Mouse (Mus musculus) layer of hippocampus, adult 18-20 months (tissue): ENCODE measurements around the gene Stac2. TPM values are rescaled to one million over a fixed set of nuclear protein-coding genes. Genes with fewer than 3 reads are reported as not detected.

ENCODE experiments used
- DNase-seq, 2 experiments: peaks; one replicate each; pipeline ENCODE4 v3.0.0; 2022; ENCODE audit warnings: low spot score in 2 of 2
- total RNA-seq, 2 experiments: library from RNA; stranded (reverse); gene quantifications; 2 replicates each; pipeline ENCODE4 v1.2.3; 2021

The Stac2 gene
- total RNA-seq, 2 experiments from 2014 or later = 45.7 to 55.2 TPM

DNA sequence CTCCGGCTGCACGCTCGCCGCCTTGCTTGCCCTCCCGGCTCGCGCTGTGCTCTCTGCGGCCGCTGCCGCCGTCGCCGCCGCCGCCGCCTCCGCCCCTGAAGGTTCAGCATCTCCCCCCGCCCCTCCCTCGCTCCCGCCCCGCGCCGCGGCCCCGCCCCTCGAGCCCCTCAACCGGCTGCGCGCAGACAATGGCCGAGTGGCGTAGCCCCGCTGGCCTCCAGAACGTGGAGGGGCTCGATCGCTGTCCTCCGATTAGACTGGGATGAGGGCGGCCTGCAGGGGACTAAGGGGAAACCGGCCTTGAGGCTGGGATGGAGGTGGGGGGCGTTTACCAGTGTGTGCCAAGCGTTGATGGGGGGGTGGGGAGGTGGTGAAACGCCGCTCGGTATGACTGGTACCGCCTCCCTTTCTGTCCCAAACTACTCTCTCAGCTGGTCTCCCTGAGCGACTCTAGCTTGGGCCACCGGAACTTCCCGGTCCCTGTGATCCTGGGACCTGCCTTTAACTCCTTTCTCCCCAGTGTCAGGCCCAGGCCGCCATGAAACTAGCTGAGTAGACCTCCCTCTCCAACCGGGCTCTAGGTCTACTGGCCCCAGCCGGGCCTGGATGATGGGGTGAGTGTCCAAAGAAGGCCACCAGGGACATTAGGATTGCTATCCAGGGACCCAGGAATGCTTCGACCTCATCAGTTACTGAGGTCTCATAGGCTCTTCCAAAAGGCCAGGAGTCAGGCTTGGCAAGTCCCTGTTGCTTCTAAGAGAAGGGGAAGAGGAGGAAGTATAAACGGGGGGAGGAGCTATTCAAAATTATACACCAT lies 30.5 kb downstream of the Stac2 start, which contains the start of gene Cacnb1:
Gene Cacnb1, minus strand, starts transcription at position 480 of the 817 bp plus-strand sequence.
- peak in 1 of 2 experiments; percentile 63 for DNase-seq

DNA sequence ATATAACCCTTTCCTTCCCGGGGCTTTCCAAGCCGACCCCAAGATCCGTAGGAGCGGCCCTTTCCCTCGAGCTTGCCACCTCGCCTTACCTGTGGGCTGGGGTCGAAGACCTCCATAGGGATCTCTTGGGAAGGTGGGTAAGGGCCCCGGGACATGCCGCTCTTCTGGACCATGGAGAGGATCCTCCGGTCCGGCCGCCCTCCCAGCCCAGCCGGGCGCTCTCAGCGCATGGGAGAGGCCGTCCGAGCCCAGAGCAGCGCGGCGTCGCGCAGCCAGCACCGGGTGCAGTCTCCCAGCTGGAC lies 31.1 kb downstream of the Stac2 start:
- DNase-seq = no peak

DNA sequence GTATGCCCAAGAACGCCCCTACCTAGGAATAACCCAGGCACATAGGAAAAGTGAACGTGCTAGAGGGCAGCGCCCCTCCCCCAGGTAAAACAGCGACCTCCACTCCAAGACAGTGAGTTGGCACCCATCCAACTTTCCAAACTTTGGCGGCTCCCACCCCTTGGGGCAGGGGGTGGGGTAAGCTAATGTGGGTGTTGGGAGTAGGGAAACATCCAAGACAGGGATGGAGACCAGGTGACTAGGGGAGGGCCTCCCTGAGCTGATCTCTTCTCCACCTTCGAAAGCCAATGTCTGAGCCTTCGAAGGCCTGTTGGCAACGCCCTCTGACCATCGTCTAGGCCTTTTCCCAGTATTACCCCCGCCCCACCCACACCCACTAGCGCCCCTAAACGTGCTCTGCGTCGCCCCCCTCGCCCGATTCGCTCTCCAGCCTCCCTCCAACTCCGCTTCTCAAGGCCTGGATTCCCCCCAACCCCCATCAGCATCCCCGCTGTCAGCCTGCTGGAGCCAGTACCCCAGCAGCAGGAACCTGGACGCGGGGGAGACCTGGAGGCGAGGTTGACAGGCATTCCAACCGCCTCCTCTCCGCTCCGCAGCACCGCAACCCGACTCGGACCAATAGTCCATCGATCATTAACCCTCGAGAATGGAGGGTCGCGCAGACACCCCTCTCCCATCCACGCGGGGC lies 31.6 kb downstream of the Stac2 start:
- DNase-seq = peak; percentile 48 to 69

DNA sequence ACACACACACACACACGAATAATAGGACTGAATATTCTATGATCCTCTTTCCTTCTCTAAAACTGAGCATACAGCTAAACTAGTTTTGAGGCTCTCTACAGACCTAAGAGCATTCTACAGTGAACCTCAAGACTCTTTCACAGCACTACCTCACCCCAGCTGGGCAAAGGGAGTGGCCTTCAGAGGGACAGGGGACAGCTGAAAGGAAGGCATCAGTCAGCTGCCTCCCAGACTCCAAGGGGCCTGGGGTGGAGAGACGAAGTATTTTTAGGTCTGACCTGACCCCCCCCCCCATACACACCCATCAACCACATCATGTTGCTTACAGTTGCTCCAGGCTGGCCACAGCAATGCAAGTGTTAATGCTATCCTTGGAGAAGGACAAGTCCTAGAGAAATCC lies 32.1 kb downstream of the Stac2 start:
- no peak for DNase-seq

DNA sequence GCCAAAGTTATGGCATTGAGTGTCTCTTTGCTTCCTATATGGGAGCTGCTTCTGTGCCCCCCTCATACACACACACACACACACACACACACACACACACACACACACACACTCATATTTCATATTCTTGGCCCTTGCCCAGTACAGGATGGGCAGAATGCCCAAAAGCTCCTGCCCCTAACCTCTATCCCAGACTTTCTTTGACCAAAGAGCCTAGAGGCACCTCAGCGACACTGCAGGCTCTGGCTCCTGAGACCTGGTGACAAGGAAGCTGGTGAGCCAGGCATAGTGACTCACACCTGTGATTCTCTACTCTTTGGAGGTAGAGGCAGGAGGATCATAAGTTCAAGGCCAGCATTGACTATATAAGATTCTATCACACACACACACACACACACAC lies 32.6 kb downstream of the Stac2 start:
- no peak for DNase-seq

DNA sequence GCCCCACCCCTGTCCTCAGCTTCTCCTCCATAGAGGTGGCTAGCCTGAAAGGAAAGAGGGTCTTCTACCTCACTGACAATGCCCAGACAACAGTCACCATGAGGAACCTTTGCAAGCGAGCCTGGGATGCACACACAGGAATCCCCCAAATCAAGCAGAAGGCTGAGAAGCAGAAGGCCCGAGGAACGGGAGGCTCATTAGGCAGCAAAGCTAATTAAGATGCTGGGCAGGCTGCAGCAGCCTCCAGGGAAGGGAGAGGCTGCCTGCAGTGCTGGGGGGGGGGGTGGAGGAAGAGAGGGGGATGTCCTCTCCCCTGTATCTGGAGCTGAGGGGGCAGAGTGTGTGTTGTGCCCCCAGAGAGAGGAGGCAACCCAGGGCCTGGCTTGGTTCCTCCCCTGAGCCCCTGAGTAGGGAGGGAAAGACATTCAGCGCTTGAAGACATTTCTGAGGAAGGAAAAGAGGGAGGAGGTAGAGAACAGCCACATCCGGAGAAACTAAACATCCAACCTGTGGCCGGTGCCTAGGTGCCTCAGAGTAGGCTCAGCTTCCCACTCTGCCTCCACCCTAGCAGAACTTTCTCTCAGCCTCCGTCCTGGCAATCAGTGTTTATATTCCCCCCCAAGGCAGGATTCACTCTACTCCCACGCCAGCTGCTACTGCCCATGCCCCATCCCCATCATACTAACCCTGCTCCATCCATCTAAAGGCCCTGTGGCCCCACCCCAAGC lies 33.2 kb downstream of the Stac2 start:
- no peak for DNase-seq

DNA sequence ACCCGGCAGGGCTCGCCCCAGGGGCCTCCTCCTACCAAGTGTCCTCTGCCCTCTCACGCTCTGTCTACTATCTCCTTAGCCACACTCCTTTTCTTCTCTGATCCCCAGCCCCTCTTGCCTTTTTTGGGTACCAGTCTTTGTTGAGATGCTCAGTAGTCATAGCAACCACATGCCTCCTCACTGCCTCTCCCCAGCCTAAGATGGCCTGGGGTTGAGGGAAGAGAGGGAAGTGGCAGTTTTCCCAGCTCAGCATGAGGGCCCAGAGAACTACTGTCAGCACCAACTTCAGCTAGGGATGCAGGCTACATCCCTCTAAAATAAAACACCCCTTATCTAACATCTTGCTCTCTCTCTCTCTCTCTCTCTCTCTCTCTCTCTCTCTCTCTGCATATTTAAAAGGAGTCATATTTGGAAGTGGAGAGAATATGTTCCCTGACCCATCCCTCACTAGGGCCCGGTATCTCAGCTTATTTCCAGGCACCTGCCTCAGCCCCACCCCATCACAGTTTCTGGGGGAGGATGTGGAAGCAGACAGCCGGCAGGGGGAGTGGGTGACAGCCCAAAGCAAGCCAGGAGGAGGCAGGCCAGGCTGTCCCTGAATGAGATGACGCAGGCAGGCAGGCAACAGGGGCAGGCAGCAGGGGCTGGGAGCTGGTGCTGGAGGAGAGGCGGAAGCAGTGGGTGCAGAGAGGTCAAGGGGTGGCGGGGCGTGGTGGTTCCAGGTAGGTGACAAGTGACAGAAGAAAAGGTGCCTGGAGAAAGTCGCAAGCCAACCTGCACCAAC lies 34.2 kb downstream of the Stac2 start:
- DNase-seq = peak; percentile 81 to 82

DNA sequence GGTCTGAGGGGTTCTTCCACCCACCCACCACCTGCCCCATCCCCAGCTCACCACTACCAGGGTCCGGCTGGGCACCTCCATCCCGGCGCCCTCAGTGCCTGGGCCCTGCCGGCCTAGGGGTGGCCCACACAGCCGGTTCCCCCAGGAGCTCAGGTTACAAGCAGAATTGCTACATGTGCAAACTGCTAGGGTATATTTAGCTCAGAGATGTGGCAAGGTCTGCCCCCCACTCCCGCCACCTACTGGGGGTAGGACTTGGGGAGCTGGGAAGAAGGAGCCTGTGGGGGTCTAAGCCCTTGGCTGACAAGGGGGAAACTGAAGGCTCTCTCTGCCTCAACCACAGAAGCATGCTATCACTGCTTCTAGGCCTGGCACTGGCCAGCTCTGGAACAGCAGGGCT lies 35.0 kb downstream of the Stac2 start:
- no peak for DNase-seq

DNA sequence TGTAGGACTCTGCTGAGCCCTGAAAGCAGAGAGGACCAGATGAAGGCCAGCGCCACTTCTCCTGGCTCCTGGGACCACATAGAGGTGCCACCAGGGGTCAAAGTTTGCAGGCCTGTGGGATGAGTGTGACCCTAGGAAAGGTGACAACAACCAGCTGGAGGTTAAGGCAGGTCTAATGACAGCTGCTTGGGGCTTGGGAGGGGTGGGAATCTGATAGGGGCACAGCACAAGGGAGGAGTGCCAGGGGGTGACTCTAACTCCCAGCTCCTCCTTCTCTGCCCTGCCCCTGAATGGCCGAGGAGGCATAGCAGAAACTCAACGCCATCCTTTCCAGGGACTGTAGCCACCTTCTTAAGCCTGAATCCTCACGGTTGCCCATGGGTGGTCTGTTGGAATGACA lies 36.4 kb downstream of the Stac2 start:
- no peak for DNase-seq

DNA sequence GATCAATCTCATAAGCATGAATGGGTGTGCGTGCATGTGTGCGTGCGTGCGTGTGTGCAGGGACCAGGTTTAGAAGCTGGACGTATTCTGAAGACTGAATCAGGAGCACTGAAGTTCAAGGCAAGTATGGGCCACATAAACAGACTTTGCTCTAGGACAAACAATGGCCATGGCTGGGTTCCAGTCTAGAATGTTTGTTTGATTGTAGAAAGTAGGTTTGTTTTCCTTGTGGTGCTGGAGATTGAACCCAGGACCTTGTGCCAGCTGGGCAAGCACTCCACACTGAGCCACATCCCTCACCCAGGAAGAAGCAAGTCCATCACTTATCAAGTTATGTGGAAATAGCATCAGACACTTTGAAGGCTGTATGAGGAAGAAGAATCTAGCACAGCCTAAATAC lies 37.1 kb downstream of the Stac2 start:
- no peak for DNase-seq

DNA sequence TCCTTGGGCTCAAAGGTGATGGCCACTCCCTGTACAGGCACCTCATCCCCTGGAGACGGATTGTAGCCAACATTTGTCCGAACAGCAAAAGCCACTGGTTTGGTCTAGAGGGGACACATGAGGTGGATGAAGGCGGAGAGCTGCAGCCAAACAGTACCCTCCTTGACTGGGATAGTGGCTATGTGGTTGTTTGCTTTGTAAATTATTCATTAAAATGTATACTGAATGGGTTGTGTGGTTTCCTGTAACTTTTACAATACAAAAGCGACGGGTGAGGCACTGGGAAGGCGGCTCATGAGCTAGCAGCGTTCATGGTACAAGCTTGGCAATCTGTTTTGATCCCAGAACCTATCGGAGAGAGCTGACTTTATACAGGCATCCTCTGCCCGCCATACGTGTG lies 40.4 kb downstream of the Stac2 start:
- DNase-seq = no peak

DNA sequence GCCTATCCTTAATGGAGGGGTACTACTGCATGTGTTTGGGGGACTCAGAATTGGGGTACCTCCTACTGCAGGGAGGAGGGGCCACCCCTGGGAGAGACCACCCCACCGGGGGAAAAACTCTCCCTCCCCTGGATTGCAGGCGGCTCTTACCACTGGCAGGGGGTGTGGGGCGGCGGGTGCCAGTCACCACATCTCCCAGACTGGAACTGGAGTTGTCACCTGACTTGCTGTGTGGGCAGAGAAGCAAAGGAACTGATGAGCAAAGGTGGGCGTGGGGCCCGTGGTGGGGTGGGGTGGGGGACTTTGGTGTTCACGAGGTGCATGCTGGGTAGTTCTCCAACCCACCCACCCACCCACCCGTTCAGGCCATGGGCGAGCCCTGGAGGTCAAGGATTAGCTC lies 41.5 kb downstream of the Stac2 start:
- no peak for DNase-seq

DNA sequence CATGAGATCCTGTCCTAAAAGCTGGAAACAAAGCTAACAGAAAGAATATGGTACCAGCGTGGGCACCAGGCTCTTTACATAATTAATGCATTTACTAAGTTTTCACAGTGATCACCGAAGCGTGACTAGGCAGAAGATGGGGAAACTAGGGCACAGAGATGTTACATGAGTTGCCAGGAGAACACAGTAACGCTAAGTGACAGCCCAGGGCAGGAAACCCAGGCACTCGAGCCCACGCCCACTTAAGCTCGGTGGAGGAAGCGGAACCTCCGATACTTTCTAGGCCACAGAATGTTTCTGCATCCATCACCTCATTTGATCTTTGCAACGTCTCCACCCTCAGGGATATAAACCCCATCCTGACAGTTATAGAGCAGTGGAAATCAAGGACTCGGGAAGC lies 45.2 kb downstream of the Stac2 start:
- no peak for DNase-seq

DNA sequence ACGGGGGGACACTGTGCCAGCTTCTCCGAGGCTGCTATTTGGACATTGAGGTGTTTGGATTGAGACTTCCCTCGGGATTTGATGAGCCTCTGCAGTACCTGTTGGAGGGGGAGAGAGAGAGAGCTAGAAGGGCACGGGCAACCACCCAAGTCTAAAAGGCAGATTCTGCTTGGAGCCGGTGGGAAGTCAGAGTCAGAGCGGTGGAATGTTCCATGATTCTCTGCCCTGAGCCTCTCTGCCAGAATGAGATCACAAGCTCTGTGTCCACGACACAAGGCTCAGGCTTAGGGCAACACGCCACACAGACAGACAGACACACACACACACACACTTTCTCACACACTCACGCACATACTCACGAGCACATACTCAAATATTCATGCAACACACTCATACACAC lies 47.6 kb downstream of the Stac2 start:
- DNase-seq = no peak

DNA sequence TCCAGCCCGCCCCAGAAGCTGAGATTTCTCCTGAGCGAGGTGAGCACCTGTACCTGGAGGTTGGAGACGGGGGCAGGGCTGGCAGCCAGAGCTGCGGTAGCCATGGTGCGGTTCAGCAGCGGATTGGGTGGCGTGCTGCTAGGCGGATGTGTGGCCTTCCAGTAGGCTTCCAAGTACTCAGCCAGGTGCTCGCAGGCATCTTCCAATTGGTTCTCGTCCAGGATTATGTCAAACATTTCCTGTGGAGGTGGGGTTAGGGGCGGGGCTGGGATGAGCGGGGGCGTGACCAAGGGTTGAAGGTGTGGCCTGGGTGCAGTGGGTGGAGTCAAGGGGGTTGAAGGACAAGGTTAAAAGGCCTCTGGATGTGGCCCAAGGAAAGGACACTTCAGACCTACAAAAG lies 48.2 kb downstream of the Stac2 start:
- DNase-seq = no peak

DNA sequence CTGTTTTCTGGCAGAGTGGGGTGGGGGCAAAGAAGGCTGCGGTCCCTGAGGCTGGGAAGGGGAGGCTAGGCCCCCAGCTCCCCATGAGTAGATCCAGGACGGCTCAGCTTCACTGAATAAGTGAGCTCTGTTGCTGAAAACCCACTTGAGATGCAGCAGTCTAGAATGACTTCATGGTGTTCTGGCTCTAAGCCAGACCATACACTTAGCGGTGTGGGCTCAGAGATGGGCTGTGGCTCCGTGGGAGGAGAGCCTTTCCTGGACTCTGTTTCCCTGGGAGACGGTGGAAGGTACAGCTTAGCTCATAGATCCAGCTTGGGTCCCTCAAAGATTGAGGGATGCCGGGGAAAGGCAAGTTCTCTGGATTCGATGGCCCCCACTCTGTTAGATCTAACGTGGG lies 49.1 kb downstream of the Stac2 start:
- DNase-seq = peak in 1 of 2 experiments; percentile 65

DNA sequence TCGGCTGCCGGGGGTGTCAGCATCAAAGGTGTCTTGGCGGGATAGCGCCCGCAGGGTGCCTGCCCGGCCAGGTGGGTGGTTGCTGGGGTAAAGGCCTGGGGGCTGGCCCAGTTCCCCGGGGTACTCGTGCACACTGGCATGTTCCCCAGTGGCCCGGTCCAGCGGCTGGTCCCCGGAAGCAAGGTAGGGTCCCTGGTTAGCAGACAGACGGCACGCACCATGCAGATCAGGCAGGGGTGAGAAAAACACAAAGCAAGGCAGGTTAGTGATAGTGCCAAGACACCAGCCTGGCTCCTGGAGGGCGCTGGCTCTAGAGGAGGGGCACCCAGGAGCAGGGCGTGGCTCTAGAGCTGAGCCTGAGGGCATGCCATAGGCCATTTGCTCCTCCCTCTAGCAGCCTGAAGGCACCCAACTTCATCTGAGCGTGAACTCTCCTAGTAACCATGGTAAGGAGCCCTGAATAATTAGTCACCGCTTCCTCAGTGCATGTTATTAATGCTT lies 50.0 kb downstream of the Stac2 start:
- no peak for DNase-seq

DNA sequence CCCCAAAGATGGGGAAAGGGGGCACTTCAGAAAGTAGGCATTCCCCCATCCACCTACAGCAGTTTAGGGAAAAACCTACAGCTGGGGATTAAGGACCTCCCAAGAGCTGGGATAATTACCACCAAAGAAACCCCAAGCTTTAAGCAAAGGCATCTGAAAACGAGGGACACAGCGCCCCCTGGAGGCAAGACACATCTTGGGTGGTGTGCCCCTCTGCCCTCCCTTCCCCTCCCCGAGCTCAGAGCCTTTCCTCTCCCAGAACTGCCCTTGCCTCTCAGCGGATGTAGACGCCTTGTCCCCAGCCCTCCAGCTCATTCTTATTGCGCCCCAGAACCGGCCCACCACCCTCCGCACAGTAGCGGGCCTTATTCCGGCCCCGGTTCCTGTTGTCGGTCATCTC lies 50.6 kb downstream of the Stac2 start:
- DNase-seq = peak in 1 of 2 experiments; percentile 84

DNA sequence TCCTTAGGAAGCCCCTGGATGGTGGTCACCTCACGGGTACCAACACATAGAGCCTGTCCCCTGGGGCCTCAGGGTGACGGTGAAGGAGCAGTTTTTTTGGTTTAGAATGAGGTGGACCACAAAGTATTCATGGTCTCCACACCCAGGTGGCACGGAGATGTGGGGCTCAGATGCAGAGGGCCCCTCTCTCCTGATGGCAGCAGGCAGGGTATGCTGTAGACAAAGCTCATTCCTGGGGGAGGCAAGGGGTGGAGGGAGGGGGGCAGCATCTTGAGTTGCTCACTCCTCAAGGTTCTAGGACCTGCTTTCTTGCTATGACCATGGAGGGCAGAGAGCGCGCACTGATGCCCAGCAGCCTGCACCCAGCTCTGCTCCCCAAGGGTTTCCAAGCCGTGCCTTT lies 51.3 kb downstream of the Stac2 start:
- no peak for DNase-seq

DNA sequence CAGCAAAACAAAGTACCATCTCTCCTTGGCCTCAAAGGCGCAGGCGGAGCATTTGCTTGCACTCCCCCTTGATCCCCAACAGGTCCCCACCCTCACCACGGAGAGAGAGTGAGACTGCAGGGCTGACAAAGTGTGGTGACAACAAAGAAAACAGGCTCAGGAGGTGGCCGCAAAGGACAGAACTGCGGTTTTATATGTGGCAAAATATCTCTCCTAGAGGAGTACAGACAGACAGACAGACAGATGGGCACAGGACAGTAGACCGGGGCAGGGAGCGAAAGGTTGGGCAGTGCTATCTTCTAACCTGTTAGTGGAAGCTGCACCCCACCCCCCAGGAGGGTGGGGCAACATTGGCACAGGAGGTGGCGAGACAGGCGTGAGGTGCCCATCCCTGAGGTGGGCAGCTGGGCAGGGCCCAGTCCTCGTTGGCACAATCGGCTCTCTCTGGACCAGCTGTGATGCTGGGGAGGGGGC lies 51.9 kb downstream of the Stac2 start:
- DNase-seq = no peak
